Mouse (Mus musculus) cerebellum, postnatal 4 days (tissue): ENCODE measurements around the gene Rnf152.

Source experiments
- DNase-seq, 2 experiments: peaks; one replicate each; pipeline ENCODE4 v3.0.0; 2022; ENCODE audit warnings: low spot score in 2 of 2, mixed read lengths in 1 of 2

The Rnf152 gene

GRCm38 (mm10) chr1:105312601-105312901 is 44.0 kb downstream of the Rnf152 start:
- DNase-seq = no peak

GRCm38 (mm10) chr1:105311899-105312600 is 44.5 kb downstream of the Rnf152 start:
- no peak for DNase-seq

GRCm38 (mm10) chr1:105302164-105302563 is 54.3 kb downstream of the Rnf152 start:
- no peak for DNase-seq

- DNase-seq = no peak
Observed at GRCm38 (mm10) chr1:105301764-105302163, 54.7 kb downstream of the Rnf152 start.

- DNase-seq = no peak
Observed at GRCm38 (mm10) chr1:105291859-105292258, 64.7 kb downstream of the Rnf152 start.

- DNase-seq = no peak
Observed at GRCm38 (mm10) chr1:105287536-105287935, 69.0 kb downstream of the Rnf152 start.

GRCm38 (mm10) chr1:105286906-105287305 is 69.6 kb downstream of the Rnf152 start:
- DNase-seq = no peak

GRCm38 (mm10) chr1:105285001-105285400 is 71.5 kb downstream of the Rnf152 start:
- no peak for DNase-seq

- no peak for DNase-seq
Observed at GRCm38 (mm10) chr1:105284116-105284515, 72.4 kb downstream of the Rnf152 start.

GRCm38 (mm10) chr1:105281277-105281676 is 75.2 kb downstream of the Rnf152 start:
- no peak for DNase-seq

- DNase-seq = no peak
Observed at GRCm38 (mm10) chr1:105280160-105280559, 76.3 kb downstream of the Rnf152 start.

GRCm38 (mm10) chr1:105274500-105275194 is 81.9 kb downstream of the Rnf152 start:
- no peak for DNase-seq

- no peak for DNase-seq
Observed at GRCm38 (mm10) chr1:105271104-105271503, 85.4 kb downstream of the Rnf152 start.

GRCm38 (mm10) chr1:105263283-105264033 is 93.1 kb downstream of the Rnf152 start:
- DNase-seq = no peak

GRCm38 (mm10) chr1:105260200-105260599 is 96.3 kb downstream of the Rnf152 start:
- DNase-seq = no peak

- no peak for DNase-seq
Observed at GRCm38 (mm10) chr1:105257199-105257598, 99.3 kb downstream of the Rnf152 start.

GRCm38 (mm10) chr1:105249190-105249589 is 107.3 kb downstream of the Rnf152 start:
- DNase-seq = no peak

GRCm38 (mm10) chr1:105246651-105247050 is 109.9 kb downstream of the Rnf152 start:
- DNase-seq = no peak

GRCm38 (mm10) chr1:105246075-105246574 is 110.4 kb downstream of the Rnf152 start:
- DNase-seq = no peak

GRCm38 (mm10) chr1:105243359-105244142 is 113.0 kb downstream of the Rnf152 start:
- DNase-seq = no peak

- DNase-seq = no peak
Observed at GRCm38 (mm10) chr1:105240185-105240584, 116.3 kb downstream of the Rnf152 start.
